Mouse (Mus musculus) cerebellum, adult 2 months (tissue): ENCODE data around the gene 2210408I21Rik.

ENCODE experiments used
- CTCF ChIP-seq: fragments of 200-500 bp; IDR thresholded peaks from 2 replicates; pipeline ENCODE4 v1.5.1; 2011; ENCODE audit warnings: low read depth, mild to moderate bottlenecking, control low read depth, low read length, moderate library complexity, borderline replicate concordance; ENCODE audit not compliant: insufficient read depth
- POLR2A ChIP-seq: fragments of 200-500 bp; IDR thresholded peaks from 2 replicates; pipeline ENCODE4 v1.6.1; 2011; ENCODE audit warnings: low read length, control low read depth, borderline replicate concordance; ENCODE audit not compliant: insufficient read depth

- TF ChIP-seq CTCF (no peak), POLR2A (no peak)
Measured at GRCm38 (mm10) chr13:77125159-77125558, 10.2 kb upstream of the 2210408I21Rik start.
